In the genomic region with DNA sequence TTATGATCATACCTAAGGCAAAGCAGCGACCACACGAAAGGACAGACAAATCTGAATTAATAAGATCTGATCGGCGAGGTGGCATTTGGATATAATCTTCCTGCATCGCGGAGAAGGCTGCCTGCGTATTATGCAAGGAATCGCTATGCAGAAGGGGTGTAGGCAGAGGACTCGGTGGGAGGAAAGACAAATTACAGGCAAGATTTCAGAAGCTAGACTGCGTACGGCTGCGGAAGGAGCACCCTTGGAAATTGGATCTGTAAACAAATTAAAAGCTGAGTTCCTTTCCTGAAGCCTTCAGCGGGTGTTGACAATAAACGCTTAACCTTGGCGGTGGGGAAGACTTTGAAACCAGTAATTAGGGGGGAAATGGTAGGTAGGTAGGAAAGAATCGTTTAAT, we compare ENCODE assay signal across 11 mouse cellular contexts.
A peak's percentile ranks its signal among the peaks of the same experiment; 100 is the strongest.
DNase-seq lines count a peak whose midpoint lies in the region; ATAC-seq and TF ChIP-seq lines count a peak whose summit lies in the region.
"Had no signal": no experiment of that assay in that cellular context is flagged by ENCODE, and none has a peak within 500 bp of the region (broad histone marks: within the 10 kb centered on the region; RNA-seq: fewer than 3 reads in every experiment).

No protein-coding gene starts in this region.

- no peaks in the 10 kb centered on the region for H3K4me1 ChIP-seq in midbrain, postnatal 0 days (ENCODE audit: insufficient read depth, low read length)
- H3K4me1 ChIP-seq: liver, embryonic 12.5 days had no signal

- no peaks in the 10 kb centered on the region for H3K9me3 ChIP-seq in midbrain, postnatal 0 days (ENCODE audit: low read length)
- H3K9me3 ChIP-seq: liver, embryonic 12.5 days had no signal

- ATAC-seq in midbrain, postnatal 0 days (ENCODE audit: low FRiP score): no peak
- ATAC-seq: liver, embryonic 12.5 days had no signal

- no peak overlapping the region for H3K9ac ChIP-seq in midbrain, postnatal 0 days (replicated peaks; ENCODE audit: low read length, poor library complexity, severe bottlenecking)
- H3K9ac ChIP-seq: liver, embryonic 12.5 days had no signal

- H3K4me2 ChIP-seq in midbrain, postnatal 0 days (ENCODE audit: low read depth, low read length, poor library complexity, severe bottlenecking): peak overlapping the region; percentile 32
- H3K4me2 ChIP-seq: liver, embryonic 12.5 days had no signal

- WGBS in midbrain, postnatal 0 days: 49% methylated on average over 16 of the region's 16 CpGs

- intact Hi-C loops in heart, postnatal 10 days (cut with DNase I): no loop called here

- peak overlapping the region; percentile 63 for H3K27ac ChIP-seq in midbrain, postnatal 0 days (ENCODE audit: low read depth, low read length)
- H3K27ac ChIP-seq: liver, embryonic 12.5 days had no signal

- TF ChIP-seq POLR2A in brain, embryonic 14.5 days (IDR thresholded peaks at IDR 0.05; ENCODE audit: borderline replicate concordance, extremely low read depth, insufficient read depth, insufficient read length, poor library complexity, severe bottlenecking): no peak

- peak overlapping the region; percentile 10; the same call in 1 of the 2 replicates for H3K4me3 ChIP-seq in midbrain, postnatal 0 days (ENCODE audit: low read depth, low read length)
- H3K4me3 ChIP-seq: liver, embryonic 12.5 days had no signal

- no peaks in the 10 kb centered on the region for H3K36me3 ChIP-seq in midbrain, postnatal 0 days (ENCODE audit: insufficient read depth, low read length)
- H3K36me3 ChIP-seq: liver, embryonic 12.5 days had no signal

- no peak for TF ChIP-seq CTCF in brain, embryonic 14.5 days (IDR thresholded peaks at IDR 0.05; ENCODE audit: borderline replicate concordance, extremely low read depth, insufficient read depth, insufficient read length)
- TF ChIP-seq CTCF in midbrain, postnatal 0 days (IDR thresholded peaks at IDR 0.05): no peak

- H3K27me3 ChIP-seq in midbrain, postnatal 0 days (ENCODE audit: insufficient read depth, low read length): no peaks in the 10 kb centered on the region
- H3K27me3 ChIP-seq: liver, embryonic 12.5 days had no signal

- DNase-seq in heart, adult 11 months: peak; percentile 49
- DNase-seq in heart, postnatal 10 days: no peak
- DNase-seq in brain, embryonic 14.5 days (ENCODE audit: low read depth): peak; percentile 59
- peak; percentile 10 to 22 for DNase-seq in layer of hippocampus, postnatal 10 days (ENCODE audit: low spot score in 2 of 2)
- DNase-seq in midbrain, postnatal 0 days (ENCODE audit: low spot score): no peak
- DNase-seq in MN1 (ENCODE audit: low spot score): no peak
- DNase-seq in B cell, adult 2 months: no peak
- DNase-seq in cerebellum, postnatal 36 days: no peak
- DNase-seq: cerebellum, adult 2 months; heart, postnatal 14 days had no signal

Comparison
In these comparisons a context has a peak if more than half of its experiments do, and no peak if none do; other contexts are left out.
1. DNase-seq: peak in heart, adult 11 months (single experiment), brain, embryonic 14.5 days (single experiment) and layer of hippocampus, postnatal 10 days (2 of 2); none in heart, postnatal 10 days (0 of 2), midbrain, postnatal 0 days (single experiment), MN1 (single experiment), B cell, adult 2 months (0 of 2) and cerebellum, postnatal 36 days (0 of 2).